Mouse (Mus musculus) embryo, embryonic 9.5 days (tissue): ENCODE data around the gene Kiss1.

ENCODE experiments used
- DNase-seq: peaks from one replicate; pipeline ENCODE4 v3.0.0-alpha.2; 2017; ENCODE audit errors: extremely low spot score

The Kiss1 gene

GRCm38 (mm10) chr1:133362103-133362502 is 40.4 kb downstream of the Kiss1 start:
- no peak for DNase-seq

- peak; percentile 89 for DNase-seq
These were observed 41.8 kb downstream of the Kiss1 start, which contains the start of gene Etnk2 for GRCm38 (mm10) chr1:133363276-133364021. Gene Etnk2 (plus strand): TSS chr1:133363572.

GRCm38 (mm10) chr1:133364022-133364630 is 42.5 kb downstream of the Kiss1 start:
- no peak for DNase-seq

- DNase-seq: no peak
These were observed 43.2 kb downstream of the Kiss1 start for GRCm38 (mm10) chr1:133364890-133365289.

GRCm38 (mm10) chr1:133366951-133367605 is 45.4 kb downstream of the Kiss1 start:
- DNase-seq: no peak

- peak; percentile 57 for DNase-seq
These were observed 46.2 kb downstream of the Kiss1 start for GRCm38 (mm10) chr1:133367606-133368488.

GRCm38 (mm10) chr1:133368644-133369043 is 47.0 kb downstream of the Kiss1 start:
- no peak for DNase-seq

GRCm38 (mm10) chr1:133370352-133370751 is 48.7 kb downstream of the Kiss1 start:
- DNase-seq: no peak

GRCm38 (mm10) chr1:133371431-133371830 is 49.8 kb downstream of the Kiss1 start:
- no peak for DNase-seq

GRCm38 (mm10) chr1:133372113-133372512 is 50.4 kb downstream of the Kiss1 start:
- no peak for DNase-seq

- no peak for DNase-seq
These were observed 54.1 kb downstream of the Kiss1 start for GRCm38 (mm10) chr1:133375696-133376346.

- no peak for DNase-seq
These were observed 55.9 kb downstream of the Kiss1 start for GRCm38 (mm10) chr1:133377547-133377946.
